Mouse (Mus musculus): ENCODE data around the gene Hoxb8. TPM values are rescaled to one million over a fixed set of nuclear protein-coding genes. Genes with fewer than 3 reads are reported as not detected.
A peak's percentile ranks its signal among the peaks of the same experiment; 100 is the strongest.

Hoxb8 gene
- polyA plus RNA-seq, 2 experiments, result 0.43 to 2.1 TPM

DNA sequence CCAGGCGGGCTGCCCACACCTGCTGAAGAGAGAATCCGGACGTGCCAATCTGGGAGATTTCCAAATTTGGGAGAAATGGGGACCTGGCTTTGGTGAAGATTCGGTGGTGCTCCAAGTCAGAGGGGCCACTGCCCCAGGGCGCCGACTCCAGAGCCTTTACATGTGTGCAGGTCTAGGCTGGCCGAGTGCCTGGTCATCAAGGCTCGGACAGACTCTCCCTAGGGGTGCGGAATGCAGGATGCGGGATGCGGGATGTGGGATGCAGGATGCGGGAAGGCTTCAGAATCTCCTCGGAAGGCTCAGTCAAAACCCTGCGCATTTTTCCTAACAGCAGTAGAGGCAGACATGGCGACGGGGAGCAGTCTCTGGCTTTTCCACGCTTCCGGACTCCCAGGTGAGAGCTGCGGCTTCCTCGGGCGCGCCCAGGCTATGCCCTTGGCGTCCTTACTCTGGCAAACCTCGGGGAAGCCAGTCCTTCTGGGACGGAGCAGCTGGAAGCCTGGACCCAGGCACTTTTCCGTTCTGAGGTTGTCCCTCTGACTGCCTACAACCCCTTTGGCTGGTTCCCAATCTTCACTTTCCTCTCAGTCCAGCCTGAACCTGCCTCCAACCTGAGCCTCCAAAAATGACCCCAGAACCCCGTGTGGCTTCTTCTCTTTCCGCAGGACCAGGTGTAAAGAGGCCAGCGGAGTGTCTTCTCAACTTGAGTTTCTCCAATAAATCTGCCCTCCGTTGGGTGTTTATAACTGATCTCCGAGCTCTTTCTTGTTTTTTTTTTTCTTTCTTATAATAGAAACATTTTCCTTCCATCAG is 2.1 kb upstream of the Hoxb8 start:
- no peaks in the 10 kb centered on the region for H3K9me3 ChIP-seq (ENCODE audit: control insufficient read depth, low read length)
- ATAC-seq (ENCODE audit: low FRiP score, low read depth) (no peak), DNase-seq (ENCODE audit: low spot score) (no peak)
- H3K27ac ChIP-seq (replicated peaks; ENCODE audit: low read depth, low read length), result no peak overlapping the region
- peaks cover 98% of the 10 kb centered on the region for H3K27me3 ChIP-seq (ENCODE audit: control insufficient read depth, insufficient read depth, low read length)
- H3K4me1 ChIP-seq (ENCODE audit: control insufficient read depth, insufficient read depth, low read length), result peaks cover 4% of the 10 kb centered on the region; the same call in 1 of the 2 replicates
- WGBS, result 1% methylated on average over 31 of the region's 31 CpGs
- no peak overlapping the region for H3K4me2 ChIP-seq (replicated peaks; ENCODE audit: low read depth, low read length, severe bottlenecking)
- TF ChIP-seq POLR2A (IDR thresholded peaks at IDR 0.05; ENCODE audit: borderline replicate concordance, extremely low read depth, insufficient read depth, insufficient read length), result no peak
- H3K36me3 ChIP-seq (ENCODE audit: control insufficient read depth, insufficient read depth, low read length), result no peaks in the 10 kb centered on the region
- no peak overlapping the region for H3K9ac ChIP-seq (ENCODE audit: low read depth, low read length, severe bottlenecking)
- H3K4me3 ChIP-seq (replicated peaks; ENCODE audit: low read length), result no peak overlapping the region

DNA sequence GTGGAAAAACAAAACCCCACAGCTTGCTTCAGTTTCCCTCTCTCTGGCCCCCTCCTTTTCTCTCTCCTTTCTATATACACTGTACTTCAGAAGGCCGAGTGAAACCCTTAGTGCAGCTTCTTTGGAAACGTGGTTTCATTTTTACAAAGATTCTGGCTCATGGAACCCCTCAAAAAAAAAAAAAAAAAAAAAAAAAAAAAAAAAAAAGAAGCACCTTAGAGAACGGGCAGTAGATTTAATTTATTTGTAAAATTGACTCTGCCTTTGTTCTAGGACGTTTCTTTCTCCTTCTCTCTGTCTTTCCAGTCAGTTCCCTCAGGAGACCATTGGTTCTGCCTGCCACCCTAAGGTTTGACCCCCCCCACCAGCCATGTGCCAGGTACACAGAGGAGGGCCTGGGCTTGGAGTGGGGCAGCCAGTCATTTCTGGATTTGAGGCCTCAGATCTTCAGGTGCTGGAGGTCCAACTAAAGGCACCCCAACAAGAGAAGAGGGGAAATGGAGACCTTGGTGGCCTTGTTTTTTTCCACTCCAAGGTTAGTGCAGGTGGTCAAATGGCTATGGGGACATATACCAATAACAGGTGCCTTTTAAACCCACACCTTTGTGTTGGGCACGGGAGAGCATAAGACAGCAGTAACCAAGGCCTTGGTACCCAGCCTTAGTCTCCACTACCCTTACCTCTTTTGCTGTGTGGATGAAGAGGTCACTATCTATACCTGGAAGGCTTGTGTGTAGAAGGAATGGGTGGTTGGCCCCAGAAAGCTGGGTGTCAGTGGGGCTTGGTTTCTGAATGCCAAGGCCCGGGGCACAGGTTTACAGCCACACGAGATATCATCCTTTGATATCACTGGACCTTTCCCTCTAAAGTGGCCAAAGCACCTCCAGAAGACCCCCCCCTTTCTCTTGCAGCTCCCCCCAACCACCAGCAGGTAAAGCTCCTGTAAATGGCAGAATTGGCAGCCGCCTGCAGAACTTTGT is 1.0 kb upstream of the Hoxb8 start:
- Histone ChIP-seq H3K4me1 (ENCODE audit: control insufficient read depth, insufficient read depth, low read length) (peaks cover 4% of the 10 kb centered on the region; the same call in 1 of the 2 replicates), H3K9ac (ENCODE audit: low read depth, low read length, severe bottlenecking) (no peak overlapping the region), H3K27ac (replicated peaks; ENCODE audit: low read depth, low read length) (no peak overlapping the region), H3K27me3 (ENCODE audit: control insufficient read depth, insufficient read depth, low read length) (peaks cover 98% of the 10 kb centered on the region), H3K4me2 (replicated peaks; ENCODE audit: low read depth, low read length, severe bottlenecking) (no peak overlapping the region), H3K36me3 (ENCODE audit: control insufficient read depth, insufficient read depth, low read length) (no peaks in the 10 kb centered on the region), H3K4me3 (replicated peaks; ENCODE audit: low read length) (no peak overlapping the region), H3K9me3 (ENCODE audit: control insufficient read depth, low read length) (no peaks in the 10 kb centered on the region)
- no peak for ATAC-seq (ENCODE audit: low FRiP score, low read depth)
- TF ChIP-seq POLR2A (IDR thresholded peaks at IDR 0.05; ENCODE audit: borderline replicate concordance, extremely low read depth, insufficient read depth, insufficient read length), result no peak
- WGBS, result 14% methylated on average over 8 of the region's 8 CpGs
- DNase-seq (ENCODE audit: low spot score), result no peak

DNA sequence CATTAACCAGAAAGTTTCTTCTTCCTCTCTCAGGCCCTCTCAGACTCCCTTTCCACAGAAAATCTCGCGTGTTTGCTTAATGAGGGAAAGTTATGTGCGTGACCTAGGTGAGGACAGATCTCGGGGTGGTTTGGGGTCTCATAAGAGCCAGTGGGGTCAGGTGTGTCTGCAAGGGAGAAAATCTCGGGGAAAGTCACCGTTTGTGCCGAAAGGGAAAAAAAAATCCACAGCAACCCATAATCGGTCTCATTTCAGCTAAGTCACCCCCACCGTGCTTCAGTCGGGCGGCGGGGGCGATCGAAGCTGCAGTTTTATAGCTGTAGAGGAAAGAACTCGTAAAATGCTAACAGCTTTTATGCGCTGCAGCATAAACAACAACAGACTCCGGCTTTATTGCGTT is 309 bp upstream of the Hoxb8 start:
- Histone ChIP-seq H3K36me3 (ENCODE audit: control insufficient read depth, insufficient read depth, low read length) (no peaks in the 10 kb centered on the region), H3K9ac (ENCODE audit: low read depth, low read length, severe bottlenecking) (no peak overlapping the region), H3K4me1 (ENCODE audit: control insufficient read depth, insufficient read depth, low read length) (peaks cover 4% of the 10 kb centered on the region; the same call in 1 of the 2 replicates), H3K9me3 (ENCODE audit: control insufficient read depth, low read length) (no peaks in the 10 kb centered on the region), H3K27ac (replicated peaks; ENCODE audit: low read depth, low read length) (no peak overlapping the region), H3K4me2 (replicated peaks; ENCODE audit: low read depth, low read length, severe bottlenecking) (no peak overlapping the region), H3K4me3 (replicated peaks; ENCODE audit: low read length) (no peak overlapping the region), H3K27me3 (ENCODE audit: control insufficient read depth, insufficient read depth, low read length) (peaks cover 98% of the 10 kb centered on the region)
- no peak for ATAC-seq (ENCODE audit: low FRiP score, low read depth)
- TF ChIP-seq POLR2A (IDR thresholded peaks at IDR 0.05; ENCODE audit: borderline replicate concordance, extremely low read depth, insufficient read depth, insufficient read length), result no peak
- 2% methylated on average over 18 of the region's 18 CpGs for WGBS
- DNase-seq (ENCODE audit: low spot score), result no peak

DNA sequence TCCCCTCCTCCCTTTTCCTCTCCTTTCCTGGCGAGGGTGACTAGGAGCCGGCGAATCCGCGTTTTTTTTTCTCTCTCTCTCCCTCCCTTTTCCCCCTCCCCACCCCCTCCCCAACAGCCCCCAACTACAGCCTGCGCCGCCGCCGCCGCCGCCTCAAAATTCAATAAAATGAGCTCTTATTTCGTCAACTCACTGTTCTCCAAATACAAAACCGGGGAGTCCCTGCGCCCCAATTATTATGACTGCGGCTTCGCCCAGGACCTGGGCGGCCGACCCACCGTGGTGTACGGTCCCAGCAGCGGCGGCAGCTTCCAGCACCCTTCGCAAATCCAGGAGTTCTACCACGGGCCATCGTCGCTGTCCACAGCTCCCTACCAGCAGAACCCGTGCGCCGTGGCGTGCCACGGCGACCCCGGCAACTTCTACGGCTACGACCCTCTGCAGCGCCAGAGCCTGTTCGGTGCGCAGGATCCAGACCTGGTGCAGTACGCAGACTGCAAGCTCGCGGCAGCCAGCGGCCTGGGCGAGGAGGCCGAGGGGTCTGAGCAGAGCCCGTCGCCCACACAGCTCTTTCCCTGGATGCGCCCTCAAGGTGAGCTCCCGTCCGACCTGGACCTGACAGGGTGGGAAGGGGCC is 1.2 kb downstream of the Hoxb8 start:
- no peak overlapping the region for H3K9ac ChIP-seq (ENCODE audit: low read depth, low read length, severe bottlenecking)
- WGBS, result under 1% methylated on average over 48 of the region's 49 CpGs

More for the DNA sequence above, 1.2 kb downstream of the Hoxb8 start:
- Histone ChIP-seq H3K36me3 (ENCODE audit: control insufficient read depth, insufficient read depth, low read length) (no peaks in the 10 kb centered on the region), H3K4me3 (replicated peaks; ENCODE audit: low read length) (peak overlapping the region; percentile 17), H3K4me1 (ENCODE audit: control insufficient read depth, insufficient read depth, low read length) (peaks cover 4% of the 10 kb centered on the region; the same call in 1 of the 2 replicates), H3K4me2 (replicated peaks; ENCODE audit: low read depth, low read length, severe bottlenecking) (peak overlapping the region; percentile 18; the same call in 1 of the 2 replicates), H3K27me3 (ENCODE audit: control insufficient read depth, insufficient read depth, low read length) (peaks cover 98% of the 10 kb centered on the region), H3K27ac (replicated peaks; ENCODE audit: low read depth, low read length) (no peak overlapping the region), H3K9me3 (ENCODE audit: control insufficient read depth, low read length) (no peaks in the 10 kb centered on the region)
- TF ChIP-seq POLR2A (IDR thresholded peaks at IDR 0.05; ENCODE audit: borderline replicate concordance, extremely low read depth, insufficient read depth, insufficient read length), result no peak
- ATAC-seq (ENCODE audit: low FRiP score, low read depth), result no peak
- DNase-seq (ENCODE audit: low spot score), result no peak

Data from limb, embryonic 14.5 days (tissue).